Mouse (Mus musculus) ovary, postnatal 36 days (tissue): Measurements from ENCODE around the gene Spink8.
"Not testable (repeated sequence)": the region's sequence is repeated elsewhere in the genome, so short reads cannot be mapped to it uniquely, and the experiment has no call there.

Experiments used
- DNase-seq: peaks from one replicate; pipeline ENCODE4 v3.0.0; 2022; ENCODE audit warnings: low spot score, mixed read lengths

Spink8 gene

GRCm38 (mm10) chr9:109811980-109812379, at the start of gene Spink8:
Gene Spink8 (plus strand): TSS chr9:109812280.
- no peak for DNase-seq

- peak; percentile 8 for DNase-seq
Measured at GRCm38 (mm10) chr9:109766841-109767240, 45.2 kb upstream of the Spink8 start.

- not testable (repeated sequence) for DNase-seq
Measured at GRCm38 (mm10) chr9:109790570-109790969, 21.5 kb upstream of the Spink8 start, which contains the start of gene Fbxw27. Gene Fbxw27 (minus strand): TSS chr9:109790670.

- no peak for DNase-seq
Measured at GRCm38 (mm10) chr9:109795221-109795620, 16.9 kb upstream of the Spink8 start.

GRCm38 (mm10) chr9:109795811-109796210, 16.3 kb upstream of the Spink8 start:
- DNase-seq = no peak

- DNase-seq = peak; percentile 12
Measured at GRCm38 (mm10) chr9:109798051-109798450, 14.0 kb upstream of the Spink8 start.

GRCm38 (mm10) chr9:109805596-109805995, 6.5 kb upstream of the Spink8 start:
- not testable (repeated sequence) for DNase-seq

- DNase-seq = no peak
Measured at GRCm38 (mm10) chr9:109806260-109806659, 5.8 kb upstream of the Spink8 start.

GRCm38 (mm10) chr9:109806695-109807293, 5.3 kb upstream of the Spink8 start:
- DNase-seq = no peak

GRCm38 (mm10) chr9:109807898-109808297, 4.2 kb upstream of the Spink8 start:
- DNase-seq = no peak

- no peak for DNase-seq
Measured at GRCm38 (mm10) chr9:109813424-109813823, 1.3 kb downstream of the Spink8 start.

- no peak for DNase-seq
Measured at GRCm38 (mm10) chr9:109816341-109816740, 4.3 kb downstream of the Spink8 start.

- no peak for DNase-seq
Measured at GRCm38 (mm10) chr9:109825739-109826138, 13.7 kb downstream of the Spink8 start.

GRCm38 (mm10) chr9:109826181-109826580, 14.1 kb downstream of the Spink8 start:
- no peak for DNase-seq

GRCm38 (mm10) chr9:109832391-109833087, 20.5 kb downstream of the Spink8 start, which contains the start of gene Nme6:
Gene Nme6 (plus strand): TSS chr9:109832749.
- DNase-seq = peak; percentile 86

- DNase-seq = no peak
Measured at GRCm38 (mm10) chr9:109833088-109833412, 21.0 kb downstream of the Spink8 start.

GRCm38 (mm10) chr9:109849312-109849758, 37.3 kb downstream of the Spink8 start, which contains the start of gene Camp:
Gene Camp (minus strand): TSS chr9:109849617.
- DNase-seq = peak; percentile 57

- DNase-seq = no peak
Measured at GRCm38 (mm10) chr9:109850099-109850498, 38.0 kb downstream of the Spink8 start.

- DNase-seq = no peak
Measured at GRCm38 (mm10) chr9:109854341-109854740, 42.3 kb downstream of the Spink8 start.

- DNase-seq = no peak
Measured at GRCm38 (mm10) chr9:109855947-109856346, 43.9 kb downstream of the Spink8 start.

- peak; percentile 78 for DNase-seq
Measured at GRCm38 (mm10) chr9:109862397-109863044, 50.4 kb downstream of the Spink8 start.

GRCm38 (mm10) chr9:109863085-109863484, 51.0 kb downstream of the Spink8 start:
- no peak for DNase-seq

GRCm38 (mm10) chr9:109866218-109866617, 54.1 kb downstream of the Spink8 start:
- DNase-seq = no peak
